Mouse (Mus musculus) left cerebral cortex, postnatal 25 days (tissue): Measurements from ENCODE around the gene Wnk2. TPM values are rescaled to one million over a fixed set of nuclear protein-coding genes. Genes with fewer than 3 reads are reported as not detected.

Experiments used
- DNase-seq, 2 experiments: peaks; one replicate each; pipeline ENCODE4 v3.0.0; 2022; ENCODE audit warnings: low spot score in 2 of 2, mixed read lengths in 1 of 2
- intact Hi-C: fragments of 180-260 bp; cut with DNase I; formaldehyde crosslinking; loops from one replicate; pipeline ENCODE4 v1.15.1; 2025
- total RNA-seq, 2 experiments: library from RNA; stranded (reverse); gene quantifications; 2 replicates each; pipeline ENCODE4 v1.2.3; 2021

Wnk2 gene
- total RNA-seq, 2 experiments from 2014 or later, result 111 to 115 TPM

GRCm38 (mm10) chr13:49108119-49108846, 39.5 kb downstream of the Wnk2 start:
- no peak for DNase-seq
- intact Hi-C loops, result no loop called here

- intact Hi-C loops, result no loop called here
- DNase-seq, result no peak
Observed at GRCm38 (mm10) chr13:49103913-49104312, 43.9 kb downstream of the Wnk2 start.

- intact Hi-C loops, result no loop called here
Observed at GRCm38 (mm10) chr13:49103235-49103634, 44.6 kb downstream of the Wnk2 start.

GRCm38 (mm10) chr13:49100417-49100816, 47.4 kb downstream of the Wnk2 start:
- peak; percentile 64 to 73 for DNase-seq
- intact Hi-C loops, result no loop called here

More at GRCm38 (mm10) chr13:49103235-49103634, 44.6 kb downstream of the Wnk2 start:
- no peak for DNase-seq

GRCm38 (mm10) chr13:49096826-49097225, 51.0 kb downstream of the Wnk2 start:
- DNase-seq, result no peak
- intact Hi-C loops, result no loop called here

GRCm38 (mm10) chr13:49094667-49095066, 53.1 kb downstream of the Wnk2 start:
- no peak for DNase-seq
- intact Hi-C loops, result no loop called here

- intact Hi-C loops, result no loop called here
- DNase-seq, result no peak
Observed at GRCm38 (mm10) chr13:49093471-49093891, 54.3 kb downstream of the Wnk2 start.

- no peak for DNase-seq
- intact Hi-C loops, result no loop called here
Observed at GRCm38 (mm10) chr13:49092596-49092995, 55.2 kb downstream of the Wnk2 start.

GRCm38 (mm10) chr13:49090176-49090575, 57.6 kb downstream of the Wnk2 start:
- no peak for DNase-seq

GRCm38 (mm10) chr13:49088874-49089273, 58.9 kb downstream of the Wnk2 start:
- intact Hi-C loops, result no loop called here
- DNase-seq, result no peak

More at GRCm38 (mm10) chr13:49090176-49090575, 57.6 kb downstream of the Wnk2 start:
- intact Hi-C loops, result no loop called here

- intact Hi-C loops, result no loop called here
- DNase-seq, result no peak
Observed at GRCm38 (mm10) chr13:49087420-49087819, 60.4 kb downstream of the Wnk2 start.

GRCm38 (mm10) chr13:49086431-49086830, 61.4 kb downstream of the Wnk2 start:
- DNase-seq, result no peak
- intact Hi-C loops, result no loop called here

- intact Hi-C loops, result no loop called here
- no peak for DNase-seq
Observed at GRCm38 (mm10) chr13:49085211-49085610, 62.6 kb downstream of the Wnk2 start.

- intact Hi-C loops, result no loop called here
- no peak for DNase-seq
Observed at GRCm38 (mm10) chr13:49084781-49085180, 63.0 kb downstream of the Wnk2 start.

- peak in 1 of 2 experiments; percentile 47 for DNase-seq
- intact Hi-C loops, result no loop called here
Observed at GRCm38 (mm10) chr13:49083941-49084340, 63.9 kb downstream of the Wnk2 start.

GRCm38 (mm10) chr13:49082151-49082879, 65.5 kb downstream of the Wnk2 start:
- no peak for DNase-seq

GRCm38 (mm10) chr13:49076196-49076595, 71.6 kb downstream of the Wnk2 start:
- intact Hi-C loops, result no loop called here
- no peak for DNase-seq

More at GRCm38 (mm10) chr13:49082151-49082879, 65.5 kb downstream of the Wnk2 start:
- intact Hi-C loops, result no loop called here

GRCm38 (mm10) chr13:49075377-49075776, 72.4 kb downstream of the Wnk2 start:
- DNase-seq, result no peak
- intact Hi-C loops, result no loop called here

GRCm38 (mm10) chr13:49073295-49073694, 74.5 kb downstream of the Wnk2 start:
- DNase-seq, result no peak
- intact Hi-C loops, result loop anchor here (5.0 kb wide), 1 partner anchor 74 kb away; the partner anchor contains the start of gene Wnk2

- intact Hi-C loops, result loop anchor here (5.0 kb wide), 1 partner anchor 75 kb away; the partner anchor contains the start of gene Wnk2
- DNase-seq, result no peak
Observed at GRCm38 (mm10) chr13:49071861-49072260, 76.0 kb downstream of the Wnk2 start.

GRCm38 (mm10) chr13:49069979-49070378, 77.8 kb downstream of the Wnk2 start:
- intact Hi-C loops, result loop anchor here (5.0 kb wide), 1 partner anchor 77 kb away; the partner anchor contains the start of gene Wnk2
- DNase-seq, result peak in 1 of 2 experiments; percentile 59
